Mouse (Mus musculus): ENCODE data around the gene Pde4b.

Pde4b gene

GRCm38 (mm10) chr4:102397334-102397733 lies 310.0 kb downstream of the Pde4b start:
- no peak for DNase-seq (ENCODE audit: low read depth, low spot score)

DNA sequence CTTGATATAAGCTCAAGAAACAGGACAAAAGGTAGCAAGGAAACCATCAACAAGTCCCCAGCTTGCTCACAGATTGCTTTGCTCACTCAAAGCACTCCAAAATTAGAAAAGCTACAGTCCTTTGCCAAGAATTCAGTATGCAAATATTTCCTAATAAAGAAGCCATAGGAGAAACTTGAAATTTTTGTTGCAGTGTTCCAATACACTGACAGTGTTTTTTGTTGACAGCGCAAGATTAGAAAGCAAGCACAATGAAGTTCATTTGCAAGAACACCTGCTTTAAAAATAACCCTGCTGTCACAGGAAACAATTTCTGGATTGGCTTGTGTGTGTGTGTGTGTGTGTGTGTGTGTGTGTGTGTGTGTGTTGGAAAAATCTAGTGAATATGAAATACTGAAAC lies 311.2 kb downstream of the Pde4b start:
- DNase-seq (ENCODE audit: low read depth, low spot score): no peak

DNA sequence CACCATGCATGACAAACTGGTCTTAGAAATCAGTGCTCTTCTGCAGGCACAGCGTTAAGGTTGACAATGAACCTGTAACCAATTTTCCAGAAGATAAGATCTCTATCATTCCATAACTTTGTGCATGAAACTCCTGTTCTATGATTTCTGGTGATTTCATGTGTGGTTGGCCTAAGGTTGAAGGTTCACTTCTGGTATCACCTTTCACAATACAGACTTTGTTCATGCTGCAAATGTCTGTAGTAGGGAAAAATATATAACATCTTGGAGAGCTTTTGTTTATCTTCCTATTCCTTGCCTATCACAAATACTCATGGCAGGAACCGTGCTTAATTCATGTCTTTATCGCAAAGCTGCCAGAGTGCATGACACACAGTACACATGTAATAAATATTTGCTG lies 319.5 kb downstream of the Pde4b start:
- DNase-seq (ENCODE audit: low read depth, low spot score): no peak

GRCm38 (mm10) chr4:102408132-102408531 lies 320.8 kb downstream of the Pde4b start:
- DNase-seq (ENCODE audit: low read depth, low spot score): no peak

DNA sequence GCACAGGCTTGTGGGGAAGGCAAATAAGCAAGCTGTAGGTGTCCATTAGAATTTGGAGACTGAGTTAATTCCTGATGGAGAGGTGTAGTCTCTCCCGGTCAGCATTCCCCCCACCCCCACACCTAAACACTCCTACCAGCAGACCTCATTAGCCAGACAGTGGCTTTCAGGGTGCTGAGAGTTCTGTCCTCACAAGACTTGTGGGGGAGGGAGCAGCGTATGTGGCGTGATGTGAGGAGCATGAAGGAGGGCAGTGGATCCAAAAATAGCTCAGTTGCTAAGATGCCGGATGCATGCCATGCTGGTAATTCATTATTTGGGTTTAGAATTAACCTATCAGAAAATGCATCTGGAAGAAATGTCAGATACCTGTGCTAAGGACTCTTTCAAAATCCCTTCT lies 321.6 kb downstream of the Pde4b start:
- no peak for DNase-seq (ENCODE audit: low read depth, low spot score)

GRCm38 (mm10) chr4:102413101-102413500 lies 325.8 kb downstream of the Pde4b start:
- DNase-seq (ENCODE audit: low read depth, low spot score): no peak

- DNase-seq (ENCODE audit: low read depth, low spot score): no peak
These were observed 326.5 kb downstream of the Pde4b start for GRCm38 (mm10) chr4:102413794-102414193.

DNA sequence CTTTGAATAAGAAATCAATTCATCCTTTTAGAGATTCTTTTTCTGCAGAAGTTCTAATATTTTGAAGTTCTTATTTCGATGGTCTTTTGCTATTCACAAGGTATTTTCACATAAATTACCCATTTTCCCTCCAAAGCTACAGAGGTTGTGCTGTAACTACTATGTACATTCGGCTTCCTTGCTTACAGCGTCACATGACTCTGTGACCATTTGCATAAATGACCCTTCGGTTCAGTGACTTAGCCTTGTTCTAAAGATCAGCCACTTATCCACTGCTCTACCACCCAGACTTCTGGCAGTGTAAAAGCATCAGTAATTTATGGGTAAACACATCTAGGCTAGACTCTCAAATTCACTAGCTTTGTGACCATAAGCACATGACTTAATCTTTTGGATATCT lies 327.3 kb downstream of the Pde4b start:
- DNase-seq (ENCODE audit: low read depth, low spot score): no peak

- DNase-seq (ENCODE audit: low read depth, low spot score): no peak
These were observed 333.6 kb downstream of the Pde4b start for GRCm38 (mm10) chr4:102420794-102421397.

DNA sequence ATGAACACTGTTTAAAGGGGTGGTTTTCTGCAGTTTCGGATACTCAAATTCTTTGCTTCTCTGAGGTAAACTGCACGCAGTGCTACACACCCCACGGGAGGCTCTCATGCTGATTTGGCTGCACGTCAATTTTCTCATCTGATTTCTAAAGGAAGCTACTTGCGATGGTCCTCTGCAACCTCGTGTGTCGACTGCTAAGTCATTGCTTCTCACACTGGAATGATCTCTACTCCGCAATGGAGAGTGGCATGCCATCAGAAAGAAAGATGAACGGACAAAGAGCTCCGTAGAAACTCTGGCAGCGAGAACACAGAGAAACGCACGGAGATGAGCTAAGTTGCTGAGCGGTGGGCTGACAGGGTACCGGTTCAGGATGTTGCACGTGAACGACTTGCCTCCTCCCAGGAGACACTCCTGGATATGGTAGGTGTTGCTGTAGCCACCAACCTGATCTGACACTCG lies 334.1 kb downstream of the Pde4b start:
- DNase-seq (ENCODE audit: low read depth, low spot score): no peak

- DNase-seq (ENCODE audit: low read depth, low spot score): no peak
These were observed 336.8 kb downstream of the Pde4b start for GRCm38 (mm10) chr4:102424104-102424503.

DNA sequence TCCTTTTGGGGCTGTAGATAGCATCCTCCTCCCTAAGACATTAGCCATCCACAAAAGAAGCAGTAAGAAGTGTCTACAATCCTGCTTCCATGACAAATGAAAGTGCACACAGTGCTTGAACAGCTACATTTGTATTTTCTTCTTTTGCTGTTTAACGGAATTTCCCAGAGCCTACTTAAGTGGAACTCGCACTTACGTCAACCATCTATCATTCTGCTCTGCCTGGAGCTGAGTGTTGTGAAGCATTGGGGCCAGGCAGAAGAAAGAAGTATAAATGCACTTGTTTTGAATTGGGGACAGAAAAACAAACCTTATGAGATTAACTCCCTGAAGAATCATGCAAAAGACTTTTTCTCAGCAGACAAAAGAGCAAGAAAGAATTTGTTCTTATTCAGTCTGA lies 338.1 kb downstream of the Pde4b start:
- no peak for DNase-seq (ENCODE audit: low read depth, low spot score)

- DNase-seq (ENCODE audit: low read depth, low spot score): no peak
These were observed 342.5 kb downstream of the Pde4b start for GRCm38 (mm10) chr4:102429730-102430341.

- DNase-seq (ENCODE audit: low read depth, low spot score): no peak
These were observed 344.9 kb downstream of the Pde4b start for GRCm38 (mm10) chr4:102432040-102432782.

DNA sequence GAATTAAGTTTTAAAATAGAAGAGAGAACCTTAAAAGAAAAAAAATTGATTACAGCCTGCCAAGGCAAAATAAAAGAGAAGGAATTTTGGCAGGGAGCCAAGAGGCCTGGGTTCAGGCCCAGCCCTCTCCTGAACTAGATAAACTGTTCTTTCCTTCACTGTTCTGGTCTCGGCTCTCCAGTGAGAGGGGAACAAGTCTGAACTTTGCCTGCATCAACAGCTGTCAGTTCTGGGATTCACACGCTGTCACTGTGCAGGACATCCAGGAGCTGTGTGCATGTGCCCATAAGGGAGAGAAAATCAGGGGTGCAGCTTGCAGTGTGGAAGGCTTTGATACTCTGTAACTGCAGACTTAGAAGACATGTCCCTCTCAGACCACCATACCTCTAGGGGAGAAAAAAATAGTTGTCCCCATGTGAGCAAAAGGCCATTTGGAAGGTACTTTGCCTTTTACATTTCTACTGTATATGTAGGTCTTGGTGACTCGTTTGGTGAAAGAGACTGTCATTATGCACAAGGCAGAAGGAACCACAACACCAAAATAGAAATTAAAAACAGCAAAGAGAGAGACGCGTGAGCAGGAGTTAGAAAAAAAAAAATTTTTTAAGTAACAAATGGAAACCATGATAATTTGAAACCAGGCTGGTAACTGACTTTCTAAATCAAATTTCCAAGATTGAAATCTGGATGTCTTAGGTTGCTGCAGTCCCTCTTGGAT lies 352.2 kb downstream of the Pde4b start:
- DNase-seq (ENCODE audit: low read depth, low spot score): no peak

- DNase-seq (ENCODE audit: low read depth, low spot score): no peak
These were observed 352.8 kb downstream of the Pde4b start for GRCm38 (mm10) chr4:102440119-102440481.

- no peak for DNase-seq (ENCODE audit: low read depth, low spot score)
These were observed 356.2 kb downstream of the Pde4b start for GRCm38 (mm10) chr4:102443533-102443932.

GRCm38 (mm10) chr4:102444501-102444900 lies 357.2 kb downstream of the Pde4b start:
- no peak for DNase-seq (ENCODE audit: low read depth, low spot score)

GRCm38 (mm10) chr4:102446160-102446945 lies 359.0 kb downstream of the Pde4b start:
- no peak for DNase-seq (ENCODE audit: low read depth, low spot score)

- no peak for DNase-seq (ENCODE audit: low read depth, low spot score)
These were observed 369.1 kb downstream of the Pde4b start for GRCm38 (mm10) chr4:102456426-102456825.

DNA sequence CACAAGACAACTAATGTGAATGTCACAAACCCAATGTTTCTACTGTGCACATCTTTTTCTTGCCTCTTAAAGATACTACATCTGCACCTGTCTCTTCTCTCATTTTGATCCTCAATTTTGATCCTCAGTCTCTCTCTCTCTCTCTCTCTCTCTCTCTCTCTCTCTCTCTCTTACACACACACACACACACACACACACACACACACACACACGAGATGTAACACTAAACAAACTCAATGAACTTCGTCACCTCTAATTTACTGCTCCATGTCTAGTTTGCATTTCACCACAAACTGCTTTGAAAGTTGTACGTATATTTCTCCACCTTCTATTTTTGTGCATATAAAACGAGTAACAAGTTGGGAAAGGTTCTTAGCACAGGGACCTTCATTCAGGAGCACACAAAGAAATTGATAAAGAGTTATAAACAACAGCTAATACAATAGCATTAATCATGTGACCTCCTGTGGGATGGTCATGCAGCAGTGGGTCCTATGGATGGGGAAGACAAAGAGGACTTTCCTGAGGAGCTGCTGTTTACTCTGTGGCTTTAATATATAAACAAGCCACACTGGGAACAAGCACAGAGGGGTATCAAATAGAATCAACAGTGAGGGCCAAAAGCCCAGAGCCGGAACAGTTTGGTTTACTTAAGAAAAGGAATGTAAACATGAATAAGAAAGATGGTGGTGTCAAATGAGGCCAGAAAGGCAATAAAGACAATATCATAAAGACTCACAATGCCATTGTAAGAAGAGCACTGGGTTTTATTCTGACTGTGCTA lies 372.1 kb downstream of the Pde4b start:
- DNase-seq (ENCODE audit: low read depth, low spot score): no peak

Data from retina, adult 2 months (tissue).